Mouse (Mus musculus) CH12.LX (cell line): ENCODE results near the gene Nutm1. TPM values are rescaled to one million over a fixed set of nuclear protein-coding genes. Genes with fewer than 3 reads are reported as not detected.

Experiments
- DNase-seq: peaks from one replicate; pipeline ENCODE4 v3.0.0-alpha.2; 2013; ENCODE audit errors: extremely low read depth
- H3K27ac ChIP-seq: 2 replicates; pipeline ENCODE4 v1.5.1; 2012; ENCODE audit warnings: low read depth, mild to moderate bottlenecking, control low read depth, moderate library complexity; ENCODE audit not compliant: insufficient read depth
- H3K27me3 ChIP-seq: replicated peaks from 2 replicates; pipeline ENCODE3; 2012; ENCODE audit warnings: inconsistent platforms
- H3K36me3 ChIP-seq, 2 experiments: replicated peaks in 1 of 2; 2 replicates each; pipeline versions ENCODE3 to v1.6.1; 2012; ENCODE audit warnings: inconsistent platforms in 1 of 2, low read length in 1 of 2, mild to moderate bottlenecking in 1 of 2, mixed read lengths in 1 of 2, moderate library complexity in 1 of 2; ENCODE audit not compliant: control insufficient read depth in 1 of 2, insufficient read depth in 1 of 2
- H3K4me1 ChIP-seq, 2 experiments: 2 replicates each; pipeline ENCODE4 v1.6.1; 2012; ENCODE audit warnings: inconsistent platforms in 1 of 2, moderate library complexity in 1 of 2; ENCODE audit not compliant: insufficient read depth in 2 of 2, control insufficient read depth in 1 of 2
- H3K4me2 ChIP-seq: 2 replicates; pipeline ENCODE4 v1.6.1; 2012; ENCODE audit warnings: low read depth, mild to moderate bottlenecking, control low read depth; ENCODE audit not compliant: poor library complexity, insufficient read depth, severe bottlenecking
- H3K4me3 ChIP-seq, 3 experiments: fragments of 150-350 bp in 1 of 3; sonication (generic) in 1 of 3; replicated peaks in 1 of 3; 2 replicates each; pipeline versions ENCODE3 to v1.5.1; 2011 to 2012; ENCODE audit warnings: low read depth in 2 of 3, low read length in 2 of 3, mild to moderate bottlenecking in 2 of 3, moderate library complexity in 2 of 3, control low read depth in 1 of 3, improper control_type of control experiment in 1 of 3, inconsistent platforms in 1 of 3, mixed read lengths in 1 of 3; ENCODE audit not compliant: poor library complexity in 1 of 3
- H3K79me2 ChIP-seq: replicated peaks from 2 replicates; pipeline ENCODE4 v1.6.1; 2012; ENCODE audit warnings: mild to moderate bottlenecking, moderate library complexity; ENCODE audit not compliant: control insufficient read depth, poor library complexity, insufficient read depth, severe bottlenecking; ENCODE audit errors: extremely low read depth
- H3K9ac ChIP-seq: 2 replicates; pipeline ENCODE4 v1.6.1; 2012; ENCODE audit warnings: low read depth, mild to moderate bottlenecking, control low read depth, moderate library complexity; ENCODE audit not compliant: insufficient read depth
- H3K9me3 ChIP-seq: replicated peaks from 2 replicates; pipeline ENCODE3; 2012; ENCODE audit warnings: low read length, inconsistent platforms, mixed read lengths
- CTCF ChIP-seq, 2 experiments: IDR thresholded peaks in 1 of 2; conservative IDR thresholded peaks in 1 of 2; 2 replicates each; pipeline ENCODE4 v1.5.1; 2011 to 2012; ENCODE audit warnings: low read depth in 2 of 2, low read length in 2 of 2, improper control_type of control experiment in 1 of 2, inconsistent platforms in 1 of 2, mild to moderate bottlenecking in 1 of 2, moderate library complexity in 1 of 2
- ETS1 ChIP-seq: conservative IDR thresholded peaks from 2 replicates; pipeline ENCODE4 v1.6.1; 2012; ENCODE audit warnings: low read depth, mild to moderate bottlenecking, inconsistent platforms, low read length, improper control_type of control experiment, moderate library complexity
- IRF4 ChIP-seq: IDR thresholded peaks from 2 replicates; pipeline ENCODE4 v1.6.1; 2014; ENCODE audit warnings: low read depth, mild to moderate bottlenecking, inconsistent platforms, low read length, improper control_type of control experiment
- JUN ChIP-seq: IDR thresholded peaks from 2 replicates; pipeline ENCODE4 v1.6.1; 2011; ENCODE audit warnings: low read depth, mild to moderate bottlenecking, low read length, improper control_type of control experiment, moderate library complexity; ENCODE audit not compliant: insufficient read depth
- JUND ChIP-seq: conservative IDR thresholded peaks from 2 replicates; pipeline ENCODE4 v1.6.1; 2011; ENCODE audit warnings: low read depth, low read length, improper control_type of control experiment
- MAX ChIP-seq: IDR thresholded peaks from 2 replicates; pipeline ENCODE4 v1.6.1; 2011; ENCODE audit warnings: low read length, improper control_type of control experiment
- MAZ ChIP-seq: IDR thresholded peaks from 2 replicates; pipeline ENCODE4 v1.6.1; 2012; ENCODE audit warnings: low read depth, mild to moderate bottlenecking, inconsistent platforms, low read length, improper control_type of control experiment, moderate library complexity
- MXI1 ChIP-seq: IDR thresholded peaks from 2 replicates; pipeline ENCODE4 v1.6.1; 2011; ENCODE audit warnings: mild to moderate bottlenecking, low read depth, low read length, improper control_type of control experiment
- POLR2A ChIP-seq: IDR thresholded peaks from 2 replicates; pipeline ENCODE4 v1.6.1; 2011; ENCODE audit warnings: low read depth, mild to moderate bottlenecking, improper control_type of control experiment, low read length
- RCOR1 ChIP-seq: conservative IDR thresholded peaks from 2 replicates; pipeline ENCODE4 v1.6.1; 2012; ENCODE audit warnings: low read depth, mild to moderate bottlenecking, inconsistent platforms, low read length, improper control_type of control experiment
- UBTF ChIP-seq: IDR thresholded peaks from 2 replicates; pipeline ENCODE4 v1.6.1; 2012; ENCODE audit warnings: low read depth, mild to moderate bottlenecking, inconsistent platforms, low read length, improper control_type of control experiment, moderate library complexity
- ZKSCAN1 ChIP-seq: IDR thresholded peaks from 2 replicates; pipeline ENCODE4 v1.6.1; 2012; ENCODE audit warnings: low read depth, inconsistent platforms, low read length, improper control_type of control experiment, borderline replicate concordance
- ZNF384 ChIP-seq: IDR thresholded peaks from 2 replicates; pipeline ENCODE4 v1.6.1; 2012; ENCODE audit warnings: low read depth, low read length, improper control_type of control experiment, inconsistent platforms
- dilution Hi-C: fragments of 300-500 bp; cut with MboI; formaldehyde crosslinking; loops from 2 replicates; pipeline ENCODE4 v1.14.3; 2020; ENCODE audit warnings: low sequenced_read_pairs; ENCODE audit not compliant: extremely low pct_unique_long_range_greater_than_20kb, extremely low pct_ligation_motif_present
- in situ Hi-C: fragments of 300-500 bp; cut with MboI; formaldehyde crosslinking; loops from 3 replicates; pipeline ENCODE4 v1.14.3; 2019; ENCODE audit warnings: low sequenced_read_pairs, low pct_ligation_motif_present, low pct_unique_long_range_greater_than_20kb, mixed read lengths
- polyA plus RNA-seq: library from polyadenylated mRNA; unstranded; fragments of >175 nt; gene quantifications from 2 replicates; pipeline ENCODE4 v1.2.1, GENCODE M21; 2012; ENCODE audit warnings: low read depth; ENCODE audit not compliant: insufficient read length
- total RNA-seq, 2 experiments: library from RNA; depleted of rRNA; stranded (reverse); fragments of 300-350 nt in 1 of 2; fragments of >200 nt in 1 of 2; gene quantifications; 2 replicates each; pipeline ENCODE4 v1.2.3; 2012 to 2014

Nutm1 gene
- total and polyA plus RNA-seq, 3 experiments = not detected

DNA sequence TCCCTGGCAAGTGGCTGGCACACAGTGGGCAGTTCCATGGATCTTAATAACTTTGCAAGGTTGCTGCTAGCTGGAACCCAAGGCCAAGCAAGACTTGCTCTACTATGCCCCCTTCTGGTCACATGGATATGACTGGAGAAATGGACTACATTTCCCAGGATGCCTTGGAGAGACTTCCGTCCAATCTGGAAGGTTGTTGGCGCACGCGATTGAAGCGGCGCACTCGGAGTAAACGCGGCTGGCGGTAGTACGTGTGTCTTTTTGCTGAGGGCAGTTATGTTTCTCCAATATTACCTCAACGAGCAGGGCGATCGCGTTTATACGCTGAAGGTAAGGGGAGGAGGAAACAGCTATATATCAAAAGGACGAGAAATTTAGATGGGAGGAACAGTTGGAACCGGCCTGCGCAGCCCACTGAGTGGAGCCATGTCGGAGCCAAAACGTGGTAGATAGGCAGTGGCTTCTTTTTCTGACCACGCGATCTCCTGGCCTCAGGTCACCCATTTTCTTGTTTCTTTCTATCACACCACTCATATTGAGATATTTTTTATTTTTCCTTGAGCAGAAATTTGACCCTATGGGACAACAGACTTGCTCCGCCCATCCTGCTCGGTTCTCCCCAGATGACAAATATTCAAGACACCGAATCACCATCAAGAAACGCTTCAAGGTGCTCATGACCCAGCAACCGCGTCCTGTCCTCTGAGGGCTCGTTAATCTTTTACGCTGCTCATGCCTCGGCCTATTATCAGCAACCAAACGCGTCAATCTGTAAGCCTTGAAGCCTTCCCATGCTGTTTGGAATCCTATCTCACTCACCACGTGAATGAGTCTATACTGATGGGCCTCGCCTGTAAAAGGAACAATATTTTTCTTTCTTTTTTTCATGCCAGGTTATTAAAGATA is 2.9 kb upstream of the Nutm1 start, which contains the start of gene Nop10 (continued):
- no peak for TF ChIP-seq RCOR1

DNA sequence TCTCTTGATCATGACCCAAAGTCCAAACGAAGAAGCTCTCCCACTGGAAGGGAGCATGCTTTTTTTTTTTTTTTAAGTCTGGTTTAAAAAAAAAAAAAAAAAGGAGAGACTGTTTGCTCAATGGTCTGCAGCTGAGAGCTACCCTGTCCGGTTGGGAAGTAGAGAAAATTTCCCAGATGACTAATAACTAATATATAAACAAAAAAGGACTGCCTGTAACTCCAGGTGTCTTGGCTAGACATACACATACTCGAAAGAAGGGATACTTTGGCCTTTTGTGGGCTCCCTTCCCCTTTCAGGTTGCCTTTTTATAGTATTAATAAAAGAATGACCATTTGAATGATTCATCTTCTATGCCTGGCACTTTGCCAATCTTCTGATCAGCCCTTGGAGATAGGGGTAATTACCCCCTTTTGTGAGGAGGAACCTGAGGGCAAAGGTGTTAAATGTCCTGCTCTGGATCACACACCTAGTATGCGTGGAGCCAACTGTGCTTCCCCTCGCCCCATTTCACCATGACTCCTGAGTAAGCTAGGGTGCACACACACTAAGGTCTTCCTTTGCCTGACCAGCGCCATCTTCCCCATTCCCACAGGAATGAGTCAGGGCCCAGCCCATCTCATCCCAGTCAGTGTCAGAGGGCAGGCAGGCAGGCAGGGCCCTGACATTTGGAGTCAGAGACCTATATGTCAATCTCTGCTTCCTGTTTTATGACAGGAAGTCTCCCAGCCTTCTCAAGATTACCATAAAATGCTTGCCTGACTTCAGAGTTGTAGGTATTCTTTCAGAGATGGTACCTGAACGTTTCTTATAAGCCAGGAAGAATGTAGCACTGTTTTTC is 4.2 kb downstream of the Nutm1 start:
- no peaks in the 10 kb centered on the region for H3K79me2 ChIP-seq
- no peaks in the 10 kb centered on the region for H3K27me3 ChIP-seq
- H3K9ac ChIP-seq = no peak overlapping the region
- H3K36me3 ChIP-seq = peaks cover 0 to 11% of the 10 kb centered on the region in 2 experiments
- DNase-seq = no peak
- no peak for TF ChIP-seq MAZ
- peak; percentile 61 for TF ChIP-seq ZNF384
- dilution Hi-C loops (no loop called here), in situ Hi-C loops (no loop called here)
- H3K4me2 ChIP-seq = no peak overlapping the region
- H3K27ac ChIP-seq = no peak overlapping the region
- H3K4me1 ChIP-seq = peaks cover 0 to 15% of the 10 kb centered on the region in 2 experiments; a peak in 2 of 4 replicates
- H3K4me3 ChIP-seq = no peak overlapping the region
- no peaks in the 10 kb centered on the region for H3K9me3 ChIP-seq

GRCm38 (mm10) chr2:112249780-112250453 is 9.2 kb downstream of the Nutm1 start:
- no peak overlapping the region for H3K4me2 ChIP-seq
- H3K27me3 ChIP-seq = no peaks in the 10 kb centered on the region
- no peaks in the 10 kb centered on the region for H3K9me3 ChIP-seq
- TF ChIP-seq IRF4 = no peak
- no peak for TF ChIP-seq ZNF384
- in situ Hi-C loops = no loop called here
- dilution Hi-C loops = no loop called here
- no peak overlapping the region for H3K9ac ChIP-seq
- H3K4me1 ChIP-seq = peaks cover 0 to 29% of the 10 kb centered on the region in 2 experiments; a peak in 2 of 4 replicates
- H3K36me3 ChIP-seq = peaks cover 9 to 53% of the 10 kb centered on the region in 2 experiments
- H3K4me3 ChIP-seq = no peak overlapping the region
- no peaks in the 10 kb centered on the region for H3K79me2 ChIP-seq
- DNase-seq = no peak
- no peak overlapping the region for H3K27ac ChIP-seq

- H3K79me2 ChIP-seq = no peaks in the 10 kb centered on the region
- no peaks in the 10 kb centered on the region for H3K27me3 ChIP-seq
- in situ Hi-C loops (no loop called here), dilution Hi-C loops (no loop called here)
- TF ChIP-seq ZKSCAN1 = no peak
- no peak for TF ChIP-seq IRF4
- no peak for TF ChIP-seq UBTF
- TF ChIP-seq MAX = no peak
- no peak for TF ChIP-seq JUN
- no peak for TF ChIP-seq MXI1
- no peak for TF ChIP-seq ETS1
- no peak for TF ChIP-seq CTCF (conservative IDR thresholded peaks at IDR 0.05 in 1 of 2, IDR thresholded peaks at IDR 0.05 in 1 of 2; ENCODE audit: low read depth in 2 of 2, low read length in 2 of 2)
- TF ChIP-seq JUND = no peak
- TF ChIP-seq POLR2A = no peak
- no peak overlapping the region for H3K4me3 ChIP-seq
- no peak overlapping the region for H3K9ac ChIP-seq
- H3K36me3 ChIP-seq = peaks cover 22 to 78% of the 10 kb centered on the region in 2 experiments
- H3K4me1 ChIP-seq = peaks cover 0 to 52% of the 10 kb centered on the region in 2 experiments; a peak in 2 of 4 replicates
- no peak overlapping the region for H3K4me2 ChIP-seq
- no peak for DNase-seq
- H3K27ac ChIP-seq = no peak overlapping the region
- no peaks in the 10 kb centered on the region for H3K9me3 ChIP-seq
Measured at GRCm38 (mm10) chr2:112247323-112247722, 11.8 kb downstream of the Nutm1 start.
